Mouse (Mus musculus): ENCODE data around the gene Zswim9. TPM values are rescaled to one million over a fixed set of nuclear protein-coding genes. Genes with fewer than 3 reads are reported as not detected.

The Zswim9 gene
- total RNA-seq, 2 experiments from 2014 or later, result 9.4 to 10.0 TPM

GRCm38 (mm10) chr7:13271704-13272103, 6.8 kb downstream of the Zswim9 start:
- no peak for DNase-seq (ENCODE audit: low spot score in 2 of 2)

GRCm38 (mm10) chr7:13269394-13269793, 9.1 kb downstream of the Zswim9 start:
- DNase-seq (ENCODE audit: low spot score in 2 of 2), result no peak

- DNase-seq (ENCODE audit: low spot score in 2 of 2), result no peak
These were observed 9.7 kb downstream of the Zswim9 start for GRCm38 (mm10) chr7:13268749-13269260.

- DNase-seq (ENCODE audit: low spot score in 2 of 2), result no peak
These were observed 14.1 kb downstream of the Zswim9 start for GRCm38 (mm10) chr7:13264396-13264795.

- DNase-seq (ENCODE audit: low spot score in 2 of 2), result no peak
These were observed 14.7 kb downstream of the Zswim9 start for GRCm38 (mm10) chr7:13263851-13264250.

GRCm38 (mm10) chr7:13260746-13261700, 17.5 kb downstream of the Zswim9 start:
- DNase-seq (ENCODE audit: low spot score in 2 of 2), result no peak

GRCm38 (mm10) chr7:13212720-13213119, 65.8 kb downstream of the Zswim9 start, which contains the start of gene Vmn1r89:
Gene Vmn1r89 (plus strand): TSS chr7:13213020.
- DNase-seq (ENCODE audit: low spot score in 2 of 2), result no peak

Other genes starting within 250 kb of the Zswim9 start
- gene Chmp2a, start 243.9 kb downstream of the Zswim9 start, total RNA-seq (2021), result 100 to 1,000 TPM; 135 to 143 TPM
- 100 to 1,000 TPM; 163 to 175 TPM for gene Ube2m, start 240.4 kb downstream of the Zswim9 start, total RNA-seq (2021)
- 1 to 10 TPM; 1.6 to 1.8 TPM for gene Mzf1, start 224.0 kb downstream of the Zswim9 start, total RNA-seq (2021)
- gene Vmn1r85, start 183.5 kb downstream of the Zswim9 start, total RNA-seq (2021), result not detected
- not detected for gene Vmn1r86, start 158.8 kb downstream of the Zswim9 start, total RNA-seq (2021)
- gene Vmn1r87, start 138.6 kb downstream of the Zswim9 start, total RNA-seq (2021), result not detected
- gene Vmn1r88, start 119.2 kb downstream of the Zswim9 start, total RNA-seq (2021), result under 1 TPM; 0.05 to 0.08 TPM
- gene Vmn1r89, start 65.7 kb downstream of the Zswim9 start, total RNA-seq (2021), result not detected
- 10 to 100 TPM; 32.3 to 34.9 TPM for gene Lig1, start 1.4 kb downstream of the Zswim9 start, total RNA-seq (2021)
- gene Pla2g4c, start 45.9 kb upstream of the Zswim9 start, total RNA-seq (2021), result under 1 TPM; 0.27 to 0.31 TPM
- gene Cabp5, start 119.4 kb upstream of the Zswim9 start, total RNA-seq (2021), result under 1 TPM in 1 of 2 experiments, not detected in 1; 0.20 TPM
- not detected for gene Bsph1, start 172.1 kb upstream of the Zswim9 start, total RNA-seq (2021)